Mouse (Mus musculus): ENCODE measurements around the gene Smu1.
"Not testable (repeated sequence)": the region's sequence is repeated elsewhere in the genome, so short reads cannot be mapped to it uniquely, and the experiment has no call there.

Smu1 gene

GRCm38 (mm10) chr4:40757780-40758420 is at the start of gene Smu1:
TSS of gene Smu1 (minus strand) at chr4:40757923.
- no peaks in the 10 kb centered on the region for H3K27me3 ChIP-seq (ENCODE audit: control insufficient read depth, insufficient read depth, low read length, poor library complexity, severe bottlenecking)
- peaks cover 18% of the 10 kb centered on the region for H3K36me3 ChIP-seq (ENCODE audit: control insufficient read depth, insufficient read depth, low read length, poor library complexity, severe bottlenecking)
- DNase-seq (ENCODE audit: low read depth, low spot score) = peak; percentile 98

GRCm38 (mm10) chr4:40807382-40807781 is 49.7 kb upstream of the Smu1 start:
- H3K27me3 ChIP-seq (ENCODE audit: control insufficient read depth, insufficient read depth, low read length, poor library complexity, severe bottlenecking) = no peaks in the 10 kb centered on the region
- DNase-seq (ENCODE audit: low read depth, low spot score) = no peak
- H3K36me3 ChIP-seq (ENCODE audit: control insufficient read depth, insufficient read depth, low read length, poor library complexity, severe bottlenecking) = peaks cover 18% of the 10 kb centered on the region

- Histone ChIP-seq H3K27me3 (ENCODE audit: control insufficient read depth, insufficient read depth, low read length, poor library complexity, severe bottlenecking) (no peaks in the 10 kb centered on the region), H3K36me3 (ENCODE audit: control insufficient read depth, insufficient read depth, low read length, poor library complexity, severe bottlenecking) (peaks cover 15% of the 10 kb centered on the region)
- DNase-seq (ENCODE audit: low read depth, low spot score) = no peak
Observed at GRCm38 (mm10) chr4:40805401-40805800, 47.7 kb upstream of the Smu1 start.

- H3K27me3 ChIP-seq (ENCODE audit: control insufficient read depth, insufficient read depth, low read length, poor library complexity, severe bottlenecking) = no peaks in the 10 kb centered on the region
- DNase-seq (ENCODE audit: low read depth, low spot score) = no peak
- peaks cover 7% of the 10 kb centered on the region for H3K36me3 ChIP-seq (ENCODE audit: control insufficient read depth, insufficient read depth, low read length, poor library complexity, severe bottlenecking)
Observed at GRCm38 (mm10) chr4:40802787-40803186, 45.1 kb upstream of the Smu1 start.

GRCm38 (mm10) chr4:40801908-40802307 is 44.2 kb upstream of the Smu1 start:
- H3K27me3 ChIP-seq (ENCODE audit: control insufficient read depth, insufficient read depth, low read length, poor library complexity, severe bottlenecking) = no peaks in the 10 kb centered on the region
- H3K36me3 ChIP-seq (ENCODE audit: control insufficient read depth, insufficient read depth, low read length, poor library complexity, severe bottlenecking) = peaks cover 2% of the 10 kb centered on the region; the same call in 1 of the 2 replicates
- no peak for DNase-seq (ENCODE audit: low read depth, low spot score)

- Histone ChIP-seq H3K36me3 (ENCODE audit: control insufficient read depth, insufficient read depth, low read length, poor library complexity, severe bottlenecking) (peaks cover 2% of the 10 kb centered on the region; the same call in 1 of the 2 replicates), H3K27me3 (ENCODE audit: control insufficient read depth, insufficient read depth, low read length, poor library complexity, severe bottlenecking) (no peaks in the 10 kb centered on the region)
- no peak for DNase-seq (ENCODE audit: low read depth, low spot score)
Observed at GRCm38 (mm10) chr4:40800873-40801272, 43.1 kb upstream of the Smu1 start.

GRCm38 (mm10) chr4:40798833-40799555 is 41.3 kb upstream of the Smu1 start:
- H3K36me3 ChIP-seq (ENCODE audit: control insufficient read depth, insufficient read depth, low read length, poor library complexity, severe bottlenecking); DNase-seq (ENCODE audit: low read depth, low spot score); H3K27me3 ChIP-seq (ENCODE audit: control insufficient read depth, insufficient read depth, low read length, poor library complexity, severe bottlenecking): not testable (repeated sequence)

- H3K27me3 ChIP-seq (ENCODE audit: control insufficient read depth, insufficient read depth, low read length, poor library complexity, severe bottlenecking) = no peaks in the 10 kb centered on the region
- DNase-seq (ENCODE audit: low read depth, low spot score) = no peak
- H3K36me3 ChIP-seq (ENCODE audit: control insufficient read depth, insufficient read depth, low read length, poor library complexity, severe bottlenecking) = no peaks in the 10 kb centered on the region; the same call in 1 of the 2 replicates
Observed at GRCm38 (mm10) chr4:40795761-40796160, 38.0 kb upstream of the Smu1 start.

GRCm38 (mm10) chr4:40794320-40794719 is 36.6 kb upstream of the Smu1 start:
- H3K36me3 ChIP-seq (ENCODE audit: control insufficient read depth, insufficient read depth, low read length, poor library complexity, severe bottlenecking) = no peaks in the 10 kb centered on the region; the same call in 1 of the 2 replicates
- no peak for DNase-seq (ENCODE audit: low read depth, low spot score)
- no peaks in the 10 kb centered on the region for H3K27me3 ChIP-seq (ENCODE audit: control insufficient read depth, insufficient read depth, low read length, poor library complexity, severe bottlenecking)

- H3K36me3 ChIP-seq (ENCODE audit: control insufficient read depth, insufficient read depth, low read length, poor library complexity, severe bottlenecking) = no peaks in the 10 kb centered on the region; the same call in 1 of the 2 replicates
- no peak for DNase-seq (ENCODE audit: low read depth, low spot score)
- H3K27me3 ChIP-seq (ENCODE audit: control insufficient read depth, insufficient read depth, low read length, poor library complexity, severe bottlenecking) = no peaks in the 10 kb centered on the region
Observed at GRCm38 (mm10) chr4:40791176-40791575, 33.5 kb upstream of the Smu1 start.

GRCm38 (mm10) chr4:40786578-40786977 is 28.9 kb upstream of the Smu1 start:
- Histone ChIP-seq H3K36me3 (ENCODE audit: control insufficient read depth, insufficient read depth, low read length, poor library complexity, severe bottlenecking) (no peaks in the 10 kb centered on the region), H3K27me3 (ENCODE audit: control insufficient read depth, insufficient read depth, low read length, poor library complexity, severe bottlenecking) (no peaks in the 10 kb centered on the region)
- no peak for DNase-seq (ENCODE audit: low read depth, low spot score)

GRCm38 (mm10) chr4:40785620-40786166 is 28.0 kb upstream of the Smu1 start:
- Histone ChIP-seq H3K36me3 (ENCODE audit: control insufficient read depth, insufficient read depth, low read length, poor library complexity, severe bottlenecking) (no peaks in the 10 kb centered on the region), H3K27me3 (ENCODE audit: control insufficient read depth, insufficient read depth, low read length, poor library complexity, severe bottlenecking) (no peaks in the 10 kb centered on the region)
- peak; percentile 44 for DNase-seq (ENCODE audit: low read depth, low spot score)

- Histone ChIP-seq H3K36me3 (ENCODE audit: control insufficient read depth, insufficient read depth, low read length, poor library complexity, severe bottlenecking) (no peaks in the 10 kb centered on the region), H3K27me3 (ENCODE audit: control insufficient read depth, insufficient read depth, low read length, poor library complexity, severe bottlenecking) (no peaks in the 10 kb centered on the region)
- DNase-seq (ENCODE audit: low read depth, low spot score) = no peak
Observed at GRCm38 (mm10) chr4:40784556-40785169, 26.9 kb upstream of the Smu1 start.

GRCm38 (mm10) chr4:40783049-40783448 is 25.3 kb upstream of the Smu1 start:
- no peak for DNase-seq (ENCODE audit: low read depth, low spot score)
- Histone ChIP-seq H3K27me3 (ENCODE audit: control insufficient read depth, insufficient read depth, low read length, poor library complexity, severe bottlenecking) (no peaks in the 10 kb centered on the region), H3K36me3 (ENCODE audit: control insufficient read depth, insufficient read depth, low read length, poor library complexity, severe bottlenecking) (no peaks in the 10 kb centered on the region)
